ENCODE assay signal across 8 mouse cellular contexts in genomic region chr7:82743116-82743765, GRCm38 (mm10).
DNase-seq lines count a peak whose midpoint lies in the region; ATAC-seq lines count a peak whose summit lies in the region.

No protein-coding gene starts in this region.

- no peak for ATAC-seq in CD4-positive, CD25-positive, alpha-beta regulatory T cell, adult 4 months
- ATAC-seq in monocyte, adult 5-6 weeks (replicated peaks; ENCODE audit: insufficient number of reproducible peaks, low FRiP score, low TSS enrichment, poor library complexity, severe bottlenecking): no peak

- peak; percentile 63 to 76 for DNase-seq in cerebellum, postnatal 10 days
- no peak for DNase-seq in cerebellum, adult 11 months
- peak; percentile 18 for DNase-seq in Muller cell, postnatal 12 days (ENCODE audit: inconsistent ontology term)
- peak; percentile 56 for DNase-seq in gastrocnemius, postnatal 10 days
- peak; percentile 20 to 38 for DNase-seq in layer of hippocampus, postnatal 14 days (ENCODE audit: low spot score in 2 of 2)
- DNase-seq in right cerebral cortex, postnatal 4 days: peak; percentile 22
